Mouse (Mus musculus) lung, postnatal 4 days (tissue): ENCODE results near the gene Pcnx.
"Not testable (repeated sequence)": the region's sequence is repeated elsewhere in the genome, so short reads cannot be mapped to it uniquely, and the experiment has no call there.

Experiments used
- DNase-seq, 2 experiments: peaks; one replicate each; pipeline ENCODE4 v3.0.0; 2021

Gene Pcnx

DNA sequence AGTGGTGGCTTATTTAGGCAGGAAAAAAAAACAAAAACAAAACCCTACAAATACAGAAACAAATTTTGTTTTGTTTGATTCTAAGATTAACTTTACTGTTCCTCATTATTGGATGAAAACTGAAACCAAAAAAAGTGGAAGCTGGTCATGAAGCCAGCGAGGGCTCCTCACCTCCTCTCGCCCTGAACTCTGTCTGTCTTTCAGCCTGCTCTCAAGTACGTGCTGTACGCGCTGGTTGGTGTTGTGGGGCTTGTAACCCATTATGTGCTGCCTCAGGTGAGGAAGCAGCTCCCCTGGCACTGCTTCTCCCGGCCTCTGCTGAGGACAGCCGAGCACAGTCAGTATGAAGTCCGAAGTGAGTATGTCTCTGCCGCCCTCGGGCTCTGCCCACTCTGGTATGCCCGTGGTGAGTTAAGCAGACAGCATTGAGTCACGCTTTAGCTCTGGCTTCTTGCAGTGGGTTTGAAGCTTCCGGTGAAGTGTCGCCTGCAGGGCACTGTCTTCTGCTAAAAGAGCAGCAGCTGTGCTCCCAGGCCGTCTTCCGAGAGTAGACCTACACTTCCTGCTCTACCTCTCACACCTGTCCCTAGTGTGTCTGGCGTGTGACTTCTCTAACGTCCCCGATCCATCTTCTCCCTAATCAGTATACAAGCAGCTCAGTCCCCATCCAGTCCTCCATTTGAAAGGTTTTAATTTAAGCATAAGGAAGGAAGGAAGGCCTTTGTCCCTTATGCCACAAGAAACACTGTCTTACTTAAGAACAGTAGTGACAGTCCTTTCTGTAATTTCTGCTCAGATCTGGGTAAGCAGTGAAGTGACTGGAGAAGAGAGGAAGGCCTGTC lies 111.4 kb downstream of the Pcnx start:
- DNase-seq, result peak; percentile 34 to 45

DNA sequence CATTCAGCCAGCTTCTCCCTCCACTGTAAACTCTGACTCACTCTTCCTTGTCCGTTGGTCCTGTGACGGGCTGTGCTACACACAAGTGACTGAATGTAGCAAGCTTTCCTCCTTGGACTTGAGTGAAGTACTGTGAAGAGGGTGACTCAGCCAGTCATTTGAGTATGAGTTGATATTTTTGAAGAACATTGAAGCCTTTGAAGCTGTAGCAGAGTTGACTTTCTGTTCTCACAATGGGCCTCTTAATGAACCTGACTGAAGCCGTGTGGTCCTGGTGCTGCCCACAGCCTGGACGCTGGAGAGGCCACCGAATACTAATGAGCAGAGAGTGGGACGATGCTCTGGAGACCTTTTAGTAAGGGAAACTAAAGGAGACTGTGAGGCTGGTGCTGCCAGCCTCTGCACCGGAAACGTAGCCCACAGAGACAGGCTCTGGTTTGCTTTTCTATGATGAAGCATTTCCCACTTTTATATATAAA lies 112.1 kb downstream of the Pcnx start:
- DNase-seq, result peak; percentile 61 to 71

DNA sequence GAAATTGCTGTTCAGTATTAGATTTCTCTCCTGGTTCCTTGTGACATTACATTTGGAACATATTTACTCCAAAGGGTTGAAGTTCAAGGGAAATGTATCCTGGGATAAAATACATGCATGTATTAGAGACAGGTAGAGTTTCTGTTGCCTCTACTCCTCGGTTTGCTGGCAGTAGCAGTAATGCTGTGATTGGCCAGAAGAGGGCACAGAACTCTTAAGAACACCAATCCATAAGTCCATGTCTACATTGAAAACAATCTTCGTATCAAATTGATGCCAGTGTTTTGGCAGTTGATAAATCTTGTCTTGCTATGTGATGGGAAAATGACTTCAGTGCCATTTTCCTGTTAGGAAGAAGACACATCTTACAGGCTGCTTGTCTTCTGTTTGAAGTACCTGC lies 115.0 kb downstream of the Pcnx start:
- DNase-seq, result peak in 1 of 2 experiments; percentile 55

DNA sequence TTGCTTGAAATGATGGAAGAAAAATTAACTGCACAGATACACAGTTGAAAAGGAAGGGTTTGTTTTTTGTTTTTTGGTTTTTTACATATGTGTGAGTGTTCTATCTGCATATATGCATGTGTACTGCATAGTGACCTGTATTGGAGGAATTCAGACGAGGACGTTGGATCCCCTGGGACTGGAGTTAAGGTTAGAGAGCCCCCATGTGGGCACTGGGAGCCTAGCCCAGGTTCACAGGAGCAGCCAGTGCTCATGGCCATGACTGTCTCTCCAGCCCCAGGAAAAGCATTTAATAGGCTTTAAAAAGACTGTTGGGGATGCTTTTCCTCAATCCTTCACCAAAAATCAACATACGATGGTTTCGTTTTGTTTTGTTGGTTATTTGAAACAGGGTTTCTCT lies 117.5 kb downstream of the Pcnx start:
- DNase-seq, result no peak

DNA sequence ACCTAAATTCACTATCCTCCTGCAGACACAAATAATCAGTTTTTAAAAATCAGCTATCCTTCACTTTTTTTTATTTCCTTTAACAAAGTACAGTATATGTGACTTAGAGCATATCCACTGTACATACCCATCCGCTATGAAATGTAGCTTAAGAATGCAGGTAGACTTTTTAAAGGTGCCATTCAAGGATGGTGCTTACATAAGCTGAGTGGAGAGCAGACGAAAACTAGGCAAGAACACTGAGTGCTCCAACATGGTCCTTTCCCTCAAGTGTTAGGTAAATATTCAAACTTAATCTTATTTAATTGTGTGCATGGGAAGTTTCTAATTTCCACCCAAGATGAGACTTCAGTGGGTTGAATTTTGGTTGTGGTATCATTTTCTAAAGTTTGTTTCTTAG lies 119.5 kb downstream of the Pcnx start:
- no peak for DNase-seq

DNA sequence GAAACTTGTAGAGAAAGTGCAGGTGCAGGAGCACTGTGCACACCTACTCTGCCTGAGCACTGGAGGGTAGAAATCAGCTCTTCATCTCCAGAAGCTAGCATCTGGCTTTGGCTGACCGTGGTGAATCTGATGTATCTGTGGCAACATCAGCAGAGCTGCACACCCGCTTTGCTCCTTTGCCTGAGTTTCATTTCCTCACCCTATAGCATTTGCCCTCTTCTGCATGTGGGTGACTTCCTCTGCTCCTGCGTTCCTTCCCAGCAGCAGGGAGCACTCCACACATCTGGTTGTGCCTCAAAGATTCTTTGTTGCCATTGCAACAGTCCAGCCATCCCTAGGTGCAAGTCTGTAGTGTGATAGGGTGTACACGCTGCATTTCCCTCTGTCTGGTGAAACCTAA lies 132.3 kb downstream of the Pcnx start:
- DNase-seq, result no peak

DNA sequence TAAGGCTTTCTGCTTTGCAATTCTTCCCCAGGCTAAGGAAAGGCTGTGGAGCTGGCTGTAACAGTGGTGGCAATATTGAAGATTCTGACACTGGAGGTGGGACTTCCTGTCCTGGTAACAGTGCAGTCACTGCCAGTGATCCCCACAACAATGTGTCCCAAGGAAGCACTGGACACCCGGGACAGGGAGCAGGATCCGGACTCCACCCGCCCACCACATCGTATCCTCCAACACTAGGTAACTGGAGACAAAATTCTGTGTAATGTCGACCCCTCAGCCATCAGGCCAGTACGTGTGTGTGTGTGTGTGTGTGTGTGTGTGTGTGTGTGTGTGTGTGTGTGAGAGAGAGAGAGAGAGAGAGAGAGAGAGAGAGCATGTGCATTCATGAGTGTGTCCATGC lies 133.2 kb downstream of the Pcnx start:
- no peak for DNase-seq

DNA sequence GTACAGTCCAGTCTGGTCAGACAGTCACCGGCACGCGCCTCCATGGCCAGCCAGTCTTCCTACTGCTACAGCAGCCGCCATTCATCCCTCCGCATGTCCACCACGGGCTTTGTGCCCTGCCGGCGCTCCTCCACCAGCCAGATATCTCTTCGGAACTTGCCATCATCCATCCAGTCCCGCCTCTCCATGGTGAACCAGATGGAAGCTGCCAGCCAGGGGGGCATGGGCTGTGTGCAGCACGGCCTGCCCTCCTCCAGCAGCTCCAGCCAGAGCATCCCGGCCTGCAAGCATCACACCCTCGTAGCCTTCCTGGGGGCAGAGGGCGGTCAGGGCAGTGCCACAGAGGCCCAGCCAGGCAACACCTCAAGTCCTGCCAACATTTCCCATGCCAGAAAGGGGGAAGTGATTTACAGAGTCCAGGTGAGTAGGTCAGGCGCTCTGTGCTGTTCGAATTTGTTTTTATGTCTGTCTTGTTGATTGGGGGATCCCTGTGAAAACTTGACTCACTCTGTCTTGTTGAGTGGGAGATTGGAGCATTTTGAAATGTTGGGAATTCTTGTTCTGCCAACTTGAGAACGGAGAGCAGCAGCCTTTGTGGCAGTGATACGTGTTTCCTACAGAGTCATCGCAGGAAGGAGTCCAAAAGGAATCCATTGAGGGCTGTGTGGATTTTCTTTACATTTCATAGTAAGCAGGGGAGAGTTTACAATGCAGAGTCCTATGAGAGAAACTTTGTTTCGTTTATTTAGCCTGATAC lies 135.3 kb downstream of the Pcnx start:
- peak in 1 of 2 experiments; percentile 33 for DNase-seq

DNA sequence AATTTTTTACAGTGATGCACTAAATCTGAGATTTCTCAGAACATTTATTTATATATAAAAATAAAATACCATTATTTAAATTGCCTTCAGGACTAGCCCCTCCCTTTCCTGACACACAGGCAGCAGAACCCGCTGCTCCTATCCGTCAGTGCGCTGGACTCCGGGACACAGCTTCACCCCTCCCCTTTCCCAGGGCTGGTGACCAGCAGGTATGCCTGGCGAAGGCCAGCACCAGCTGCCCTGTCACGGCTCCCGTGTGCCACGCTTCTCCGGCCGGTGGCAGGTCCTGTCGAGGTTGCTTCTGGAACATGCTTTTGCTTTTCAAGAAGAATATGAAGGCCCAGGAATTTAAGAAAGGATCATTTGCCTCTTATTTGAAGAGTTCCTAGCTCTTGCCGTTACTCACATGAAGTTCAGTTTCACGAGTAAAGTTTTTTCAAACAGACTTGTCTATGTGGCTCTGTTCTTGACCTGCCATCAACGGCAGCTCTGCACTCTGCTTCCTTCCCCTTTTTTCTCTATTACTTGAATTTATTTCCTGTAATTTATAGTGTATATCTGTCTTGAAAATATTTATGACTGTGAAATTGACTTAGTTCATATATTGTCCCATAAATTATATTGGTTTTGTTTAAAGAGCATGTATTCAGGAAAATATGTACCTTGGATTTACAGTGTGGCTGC lies 137.0 kb downstream of the Pcnx start:
- no peak for DNase-seq

DNA sequence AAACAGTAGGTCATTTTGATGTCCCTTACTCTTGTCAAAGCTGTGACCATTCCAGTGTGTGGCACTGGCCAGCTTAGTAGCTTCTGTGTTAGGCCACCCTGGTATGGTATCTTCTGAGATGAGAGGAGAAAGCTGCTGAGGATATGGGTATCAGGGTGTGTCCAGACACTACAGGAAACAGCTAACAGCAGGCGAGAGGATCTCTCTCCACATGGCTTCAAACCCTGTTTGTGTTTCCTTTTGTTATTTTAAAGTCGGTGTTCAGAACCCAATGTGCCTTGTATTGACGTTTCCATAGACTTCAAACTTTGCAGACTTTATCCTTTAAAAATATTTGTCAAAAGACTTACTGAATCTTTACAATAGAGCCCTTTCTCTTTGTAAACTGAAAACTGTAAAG lies 137.7 kb downstream of the Pcnx start:
- no peak for DNase-seq

DNA sequence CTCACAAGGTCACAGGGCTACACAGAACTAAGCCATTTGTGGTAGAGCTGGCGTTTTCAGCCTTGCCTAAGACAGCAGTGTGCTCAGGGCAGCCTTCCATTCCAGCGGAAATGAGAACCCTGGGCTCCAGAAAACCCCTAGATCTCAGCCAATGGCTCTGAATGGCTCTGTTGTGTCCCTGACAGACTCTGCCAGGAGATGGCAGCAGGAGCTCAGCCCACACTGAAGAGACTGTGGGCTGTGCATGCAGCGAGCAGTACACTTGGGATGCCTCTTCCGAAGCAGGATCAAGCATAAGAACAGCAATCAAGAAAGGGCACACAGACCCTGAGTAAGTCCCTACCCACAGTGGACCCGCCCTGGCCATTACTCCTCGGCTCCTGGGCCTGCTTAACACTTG lies 142.9 kb downstream of the Pcnx start:
- not testable (repeated sequence) for DNase-seq

DNA sequence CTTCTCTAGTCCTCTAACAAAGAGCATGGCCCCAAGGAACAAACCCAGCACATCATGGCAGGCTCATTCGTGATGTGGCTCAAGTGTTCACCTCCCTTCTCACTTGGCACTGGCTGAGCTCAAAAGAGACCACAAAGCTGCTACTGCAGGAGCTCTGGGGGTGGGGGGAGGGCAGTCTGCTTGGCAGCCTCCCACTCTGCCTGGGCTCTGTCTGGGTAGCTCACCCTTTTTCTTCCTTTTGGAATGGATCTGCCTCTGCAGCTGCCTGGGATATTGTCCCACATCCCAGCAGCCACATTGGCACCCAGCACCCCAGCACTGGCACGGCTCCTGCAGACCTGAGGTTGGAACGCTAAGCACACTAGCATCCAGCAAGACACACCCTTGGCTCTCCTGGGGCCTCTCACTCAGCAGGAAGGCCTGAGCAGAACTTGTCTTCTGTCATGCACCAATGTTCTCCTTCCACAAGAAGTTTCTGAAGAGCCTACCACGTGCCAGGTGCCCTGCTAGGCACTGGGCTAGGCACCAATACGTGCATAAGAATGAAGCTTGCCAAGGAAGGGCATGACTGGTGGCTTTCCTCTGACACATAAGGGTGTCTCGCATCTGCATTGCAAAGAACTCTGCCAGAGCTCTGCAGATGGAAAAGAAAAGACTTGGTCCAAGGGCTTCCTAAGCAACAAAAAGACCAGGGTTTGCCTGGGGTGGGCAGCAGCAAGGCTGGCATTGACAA lies 166.2 kb downstream of the Pcnx start:
- DNase-seq, result not testable (repeated sequence)

DNA sequence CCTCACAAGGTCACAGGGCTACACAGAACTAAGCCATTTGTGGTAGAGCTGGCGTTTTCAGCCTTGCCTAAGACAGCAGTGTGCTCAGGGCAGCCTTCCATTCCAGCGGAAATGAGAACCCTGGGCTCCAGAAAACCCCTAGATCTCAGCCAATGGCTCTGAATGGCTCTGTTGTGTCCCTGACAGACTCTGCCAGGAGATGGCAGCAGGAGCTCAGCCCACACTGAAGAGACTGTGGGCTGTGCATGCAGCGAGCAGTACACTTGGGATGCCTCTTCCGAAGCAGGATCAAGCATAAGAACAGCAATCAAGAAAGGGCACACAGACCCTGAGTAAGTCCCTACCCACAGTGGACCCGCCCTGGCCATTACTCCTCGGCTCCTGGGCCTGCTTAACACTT lies 173.7 kb downstream of the Pcnx start:
- not testable (repeated sequence) for DNase-seq

DNA sequence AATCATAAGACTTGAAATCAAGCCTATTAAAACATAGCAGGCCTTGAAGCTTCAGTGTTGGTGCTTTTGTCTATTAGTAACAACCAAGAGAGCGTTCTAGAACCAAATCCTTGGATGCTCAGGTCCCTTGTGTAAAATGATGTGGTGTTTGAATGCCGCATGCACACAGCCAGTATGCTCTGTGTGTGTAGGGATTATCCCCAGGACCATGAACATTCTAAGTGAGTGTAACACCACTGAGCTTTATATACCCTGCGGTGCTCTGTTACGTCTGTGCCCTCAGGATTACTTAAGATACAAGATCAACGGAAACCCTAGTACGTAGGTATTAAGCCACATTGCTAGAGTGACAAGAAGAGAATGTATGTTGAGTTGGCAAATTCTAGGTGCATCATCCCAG lies 174.2 kb downstream of the Pcnx start:
- not testable (repeated sequence) for DNase-seq

DNA sequence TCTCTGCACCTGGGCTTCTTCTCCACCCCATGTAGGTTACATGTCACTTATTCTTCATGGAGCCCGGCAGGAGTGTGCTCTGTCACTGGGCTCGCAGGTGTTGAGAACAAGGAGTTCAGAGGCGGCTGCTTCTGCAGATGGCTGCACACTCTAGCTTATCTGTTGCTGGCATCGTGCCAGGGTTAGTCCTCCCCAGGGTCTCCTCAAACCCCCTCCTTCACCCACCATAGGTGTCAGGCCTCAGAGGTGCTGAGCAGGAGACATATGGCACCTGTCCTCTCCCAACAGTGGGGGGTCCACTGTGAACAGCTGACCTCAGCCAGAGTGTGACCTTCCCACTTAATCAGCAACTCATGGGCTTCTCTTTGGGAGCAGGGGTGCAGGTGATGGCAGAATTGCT lies 184.3 kb downstream of the Pcnx start:
- DNase-seq, result not testable (repeated sequence)
